Mouse (Mus musculus) liver, embryonic 14.5 days (tissue): ENCODE measurements at regions not wholly inside any gene's neighbourhood (a gene's known extent, or its start where the extent isn't known, plus 50 kb on each side); places are given as distances from the start of the nearest gene placed in this dataset.

Experiments used
- CTCF ChIP-seq: IDR thresholded peaks from 2 replicates; pipeline ENCODE4 v1.5.1; 2016; ENCODE audit warnings: antibody characterized with exemption, low read depth, control low read depth
- EP300 ChIP-seq: IDR thresholded peaks from 2 replicates; pipeline ENCODE4 v1.6.1; 2016; ENCODE audit warnings: antibody characterized with exemption, low read depth

GRCm38 (mm10) chr3:56837176-56837575 is 464.6 kb downstream of the Tm4sf1 start:
- TF ChIP-seq CTCF: no peak
- no peak for TF ChIP-seq EP300
